Mouse (Mus musculus): ENCODE data around the gene Ripor3. TPM values are rescaled to one million over a fixed set of nuclear protein-coding genes. Genes with fewer than 3 reads are reported as not detected.

Ripor3 gene
- polyA plus RNA-seq, 1 experiment from 2014 or later = 0.58 TPM

GRCm38 (mm10) chr2:167986762-167987161 lies 23.7 kb downstream of the Ripor3 start:
- ATAC-seq = no peak
- Histone ChIP-seq H3K4me3 (ENCODE audit: low read depth, low read length) (no peak overlapping the region), H3K4me1 (ENCODE audit: control insufficient read depth, insufficient read depth, low read length) (no peaks in the 10 kb centered on the region), H3K27ac (ENCODE audit: low read length) (no peak overlapping the region), H3K9ac (ENCODE audit: low read depth, low read length) (no peak overlapping the region), H3K27me3 (ENCODE audit: control insufficient read depth, insufficient read depth, low read depth, low read length) (no peaks in the 10 kb centered on the region), H3K9me3 (replicated peaks; ENCODE audit: control insufficient read depth, low read length, poor library complexity, severe bottlenecking) (no peaks in the 10 kb centered on the region), H3K4me2 (ENCODE audit: low read length) (no peak overlapping the region), H3K36me3 (ENCODE audit: control insufficient read depth, insufficient read depth, low read length) (no peaks in the 10 kb centered on the region)
- WGBS = 23% methylated on average over 6 of the region's 7 CpGs

DNA sequence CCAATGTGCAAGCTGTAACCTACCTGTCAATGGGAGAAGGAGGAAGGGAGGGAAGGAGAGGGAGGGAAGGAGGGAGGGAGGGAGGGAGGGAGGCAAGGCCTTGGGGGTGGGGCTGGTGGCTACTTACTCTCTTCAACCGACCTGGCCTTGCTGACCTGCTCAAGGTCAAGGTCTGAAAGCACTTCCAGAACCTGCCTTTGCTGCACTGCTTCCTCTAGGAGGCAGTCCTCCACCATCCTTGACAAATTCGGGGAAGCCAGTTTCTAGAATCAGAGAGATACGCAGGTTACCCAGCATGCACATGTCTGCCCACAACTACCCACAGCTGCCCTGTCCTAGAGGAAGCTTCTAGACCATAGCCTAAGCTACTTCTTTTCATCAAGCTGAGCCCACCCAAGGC lies 25.5 kb downstream of the Ripor3 start:
- Histone ChIP-seq H3K36me3 (ENCODE audit: control insufficient read depth, insufficient read depth, low read length) (no peaks in the 10 kb centered on the region), H3K9me3 (replicated peaks; ENCODE audit: control insufficient read depth, low read length, poor library complexity, severe bottlenecking) (no peaks in the 10 kb centered on the region), H3K4me3 (ENCODE audit: low read depth, low read length) (no peak overlapping the region), H3K27ac (ENCODE audit: low read length) (no peak overlapping the region), H3K9ac (ENCODE audit: low read depth, low read length) (no peak overlapping the region), H3K4me1 (ENCODE audit: control insufficient read depth, insufficient read depth, low read length) (no peaks in the 10 kb centered on the region), H3K27me3 (ENCODE audit: control insufficient read depth, insufficient read depth, low read depth, low read length) (no peaks in the 10 kb centered on the region), H3K4me2 (ENCODE audit: low read length) (no peak overlapping the region)
- no peak for ATAC-seq
- WGBS = 53% methylated on average over 3 of the region's 3 CpGs

- H3K27ac ChIP-seq (ENCODE audit: low read length) = no peak overlapping the region
- no peak overlapping the region for H3K4me2 ChIP-seq (ENCODE audit: low read length)
- H3K9ac ChIP-seq (ENCODE audit: low read depth, low read length) = no peak overlapping the region
- no peaks in the 10 kb centered on the region for H3K4me1 ChIP-seq (ENCODE audit: control insufficient read depth, insufficient read depth, low read length)
- H3K36me3 ChIP-seq (ENCODE audit: control insufficient read depth, insufficient read depth, low read length) = no peaks in the 10 kb centered on the region
- H3K9me3 ChIP-seq (replicated peaks; ENCODE audit: control insufficient read depth, low read length, poor library complexity, severe bottlenecking) = no peaks in the 10 kb centered on the region
- no peaks in the 10 kb centered on the region for H3K27me3 ChIP-seq (ENCODE audit: control insufficient read depth, insufficient read depth, low read depth, low read length)
- WGBS = 90% methylated on average over 5 of the region's 5 CpGs
- ATAC-seq = no peak
- no peak overlapping the region for H3K4me3 ChIP-seq (ENCODE audit: low read depth, low read length)
These were observed 26.0 kb downstream of the Ripor3 start for GRCm38 (mm10) chr2:167984371-167984770.

DNA sequence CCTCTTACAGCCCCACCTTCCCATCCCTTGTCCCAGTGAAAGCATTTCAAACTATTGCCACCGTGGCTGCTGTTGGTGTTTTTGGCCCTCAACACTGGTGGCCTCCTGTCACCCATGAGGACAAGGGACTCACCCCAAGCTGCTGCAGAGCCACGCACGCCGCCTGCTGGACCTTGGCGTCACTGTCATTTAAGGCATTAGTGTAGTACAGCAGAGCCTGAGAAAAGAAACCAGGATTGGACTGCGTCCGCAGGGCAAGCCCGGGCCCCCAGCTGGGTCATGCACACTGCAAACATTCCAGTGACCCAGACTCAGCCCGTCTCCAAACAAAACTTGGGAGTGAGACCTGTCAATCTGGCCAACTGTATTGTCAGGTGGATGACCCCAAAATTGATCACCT lies 27.8 kb downstream of the Ripor3 start:
- Histone ChIP-seq H3K4me1 (ENCODE audit: control insufficient read depth, insufficient read depth, low read length) (no peaks in the 10 kb centered on the region), H3K36me3 (ENCODE audit: control insufficient read depth, insufficient read depth, low read length) (peaks cover 8% of the 10 kb centered on the region), H3K9ac (ENCODE audit: low read depth, low read length) (no peak overlapping the region), H3K4me2 (ENCODE audit: low read length) (no peak overlapping the region), H3K4me3 (ENCODE audit: low read depth, low read length) (no peak overlapping the region), H3K9me3 (replicated peaks; ENCODE audit: control insufficient read depth, low read length, poor library complexity, severe bottlenecking) (no peaks in the 10 kb centered on the region), H3K27me3 (ENCODE audit: control insufficient read depth, insufficient read depth, low read depth, low read length) (no peaks in the 10 kb centered on the region), H3K27ac (ENCODE audit: low read length) (no peak overlapping the region)
- WGBS = 55% methylated on average over 9 of the region's 9 CpGs
- ATAC-seq = no peak

- H3K9ac ChIP-seq (ENCODE audit: low read depth, low read length) = no peak overlapping the region
- H3K36me3 ChIP-seq (ENCODE audit: control insufficient read depth, insufficient read depth, low read length) = peaks cover 26% of the 10 kb centered on the region
- H3K4me1 ChIP-seq (ENCODE audit: control insufficient read depth, insufficient read depth, low read length) = no peaks in the 10 kb centered on the region
- no peak overlapping the region for H3K4me2 ChIP-seq (ENCODE audit: low read length)
- H3K27ac ChIP-seq (ENCODE audit: low read length) = no peak overlapping the region
- no peak overlapping the region for H3K4me3 ChIP-seq (ENCODE audit: low read depth, low read length)
- H3K9me3 ChIP-seq (replicated peaks; ENCODE audit: control insufficient read depth, low read length, poor library complexity, severe bottlenecking) = no peaks in the 10 kb centered on the region
- H3K27me3 ChIP-seq (ENCODE audit: control insufficient read depth, insufficient read depth, low read depth, low read length) = no peaks in the 10 kb centered on the region
- WGBS = 90% methylated on average over 10 of the region's 10 CpGs
- no peak for ATAC-seq
These were observed 30.0 kb downstream of the Ripor3 start for GRCm38 (mm10) chr2:167980391-167980790.

GRCm38 (mm10) chr2:167978271-167978670 lies 32.1 kb downstream of the Ripor3 start:
- ATAC-seq = no peak
- Histone ChIP-seq H3K9me3 (replicated peaks; ENCODE audit: control insufficient read depth, low read length, poor library complexity, severe bottlenecking) (no peaks in the 10 kb centered on the region), H3K27me3 (ENCODE audit: control insufficient read depth, insufficient read depth, low read depth, low read length) (no peaks in the 10 kb centered on the region), H3K4me3 (ENCODE audit: low read depth, low read length) (no peak overlapping the region), H3K36me3 (ENCODE audit: control insufficient read depth, insufficient read depth, low read length) (peaks cover 41% of the 10 kb centered on the region), H3K9ac (ENCODE audit: low read depth, low read length) (no peak overlapping the region), H3K4me1 (ENCODE audit: control insufficient read depth, insufficient read depth, low read length) (no peaks in the 10 kb centered on the region), H3K4me2 (ENCODE audit: low read length) (no peak overlapping the region), H3K27ac (ENCODE audit: low read length) (no peak overlapping the region)
- 96% methylated on average over 10 of the region's 10 CpGs for WGBS

DNA sequence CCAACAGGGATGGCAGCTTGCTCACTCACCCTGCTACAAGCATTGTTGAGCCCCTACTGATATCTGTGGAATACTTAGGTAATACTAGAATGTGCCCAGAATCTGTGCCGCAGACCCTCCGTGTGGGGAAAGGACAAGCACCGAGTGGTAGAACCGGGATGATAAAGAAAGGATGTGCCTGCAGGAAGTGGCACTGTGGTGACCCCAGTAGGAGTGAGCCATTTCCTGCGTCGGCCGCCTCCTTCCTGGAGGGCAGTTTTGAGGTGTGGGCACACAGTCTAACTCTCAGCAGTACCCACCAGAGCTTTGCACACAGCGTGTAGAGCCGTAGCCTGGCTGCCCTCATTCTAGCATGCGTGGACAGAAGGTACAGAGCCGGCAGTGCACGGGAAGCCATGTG lies 34.7 kb downstream of the Ripor3 start:
- WGBS = 95% methylated on average over 12 of the region's 12 CpGs
- Histone ChIP-seq H3K4me1 (ENCODE audit: control insufficient read depth, insufficient read depth, low read length) (no peaks in the 10 kb centered on the region), H3K9ac (ENCODE audit: low read depth, low read length) (no peak overlapping the region), H3K4me3 (ENCODE audit: low read depth, low read length) (no peak overlapping the region), H3K4me2 (ENCODE audit: low read length) (no peak overlapping the region), H3K36me3 (ENCODE audit: control insufficient read depth, insufficient read depth, low read length) (peaks cover 49% of the 10 kb centered on the region), H3K9me3 (replicated peaks; ENCODE audit: control insufficient read depth, low read length, poor library complexity, severe bottlenecking) (no peaks in the 10 kb centered on the region), H3K27me3 (ENCODE audit: control insufficient read depth, insufficient read depth, low read depth, low read length) (no peaks in the 10 kb centered on the region), H3K27ac (ENCODE audit: low read length) (no peak overlapping the region)
- ATAC-seq = no peak

DNA sequence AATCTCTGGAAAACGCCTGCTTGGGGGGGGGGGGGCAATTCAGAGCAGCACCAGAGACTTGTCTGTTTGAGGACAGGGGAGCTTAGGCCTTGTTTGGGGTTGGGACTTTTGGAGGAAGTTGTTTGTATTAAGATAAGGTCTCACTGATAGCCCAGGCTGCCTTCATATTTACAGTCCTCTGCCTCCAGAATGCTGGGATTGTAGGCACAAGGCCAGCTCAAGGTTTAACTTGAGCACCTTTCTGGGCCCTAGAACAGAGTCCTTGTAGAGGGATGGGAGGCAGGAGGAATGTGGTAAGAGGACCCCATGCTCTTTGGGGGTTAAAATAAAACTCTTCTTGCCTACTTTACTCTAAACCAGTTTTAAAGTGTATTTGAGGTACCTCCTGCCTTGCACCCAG lies 37.6 kb downstream of the Ripor3 start:
- no peaks in the 10 kb centered on the region for H3K9me3 ChIP-seq (replicated peaks; ENCODE audit: control insufficient read depth, low read length, poor library complexity, severe bottlenecking)
- no peaks in the 10 kb centered on the region for H3K27me3 ChIP-seq (ENCODE audit: control insufficient read depth, insufficient read depth, low read depth, low read length)
- H3K4me1 ChIP-seq (ENCODE audit: control insufficient read depth, insufficient read depth, low read length) = no peaks in the 10 kb centered on the region
- H3K27ac ChIP-seq (ENCODE audit: low read length) = no peak overlapping the region
- no peak overlapping the region for H3K9ac ChIP-seq (ENCODE audit: low read depth, low read length)
- ATAC-seq = no peak
- H3K4me2 ChIP-seq (ENCODE audit: low read length) = no peak overlapping the region
- 61% methylated on average over 1 of the region's 1 CpGs for WGBS
- H3K4me3 ChIP-seq (ENCODE audit: low read depth, low read length) = no peak overlapping the region
- peaks cover 44% of the 10 kb centered on the region for H3K36me3 ChIP-seq (ENCODE audit: control insufficient read depth, insufficient read depth, low read length)

- 81% methylated on average over 5 of the region's 5 CpGs for WGBS
- Histone ChIP-seq H3K4me1 (ENCODE audit: control insufficient read depth, insufficient read depth, low read length) (no peaks in the 10 kb centered on the region), H3K36me3 (ENCODE audit: control insufficient read depth, insufficient read depth, low read length) (peaks cover 43% of the 10 kb centered on the region), H3K27me3 (ENCODE audit: control insufficient read depth, insufficient read depth, low read depth, low read length) (no peaks in the 10 kb centered on the region), H3K9me3 (replicated peaks; ENCODE audit: control insufficient read depth, low read length, poor library complexity, severe bottlenecking) (no peaks in the 10 kb centered on the region), H3K4me3 (ENCODE audit: low read depth, low read length) (no peak overlapping the region), H3K27ac (ENCODE audit: low read length) (no peak overlapping the region), H3K4me2 (ENCODE audit: low read length) (no peak overlapping the region), H3K9ac (ENCODE audit: low read depth, low read length) (no peak overlapping the region)
- no peak for ATAC-seq
These were observed 38.3 kb downstream of the Ripor3 start for GRCm38 (mm10) chr2:167972146-167972545.

All from midbrain, embryonic 16.5 days (tissue).